Mouse (Mus musculus) olfactory bulb, adult 2 months (tissue): Measurements from ENCODE around the gene Gm45716.

Experiments
- CTCF ChIP-seq: fragments of 200-500 bp; IDR thresholded peaks from 2 replicates; pipeline ENCODE4 v1.5.1; 2012; ENCODE audit warnings: low read depth, mild to moderate bottlenecking, low read length, moderate library complexity; ENCODE audit not compliant: insufficient read depth
- POLR2A ChIP-seq: fragments of 200-500 bp; IDR thresholded peaks from 2 replicates; pipeline ENCODE4 v1.6.1; 2012; ENCODE audit warnings: mild to moderate bottlenecking, low read depth, low read length, moderate library complexity; ENCODE audit not compliant: insufficient read depth

DNA sequence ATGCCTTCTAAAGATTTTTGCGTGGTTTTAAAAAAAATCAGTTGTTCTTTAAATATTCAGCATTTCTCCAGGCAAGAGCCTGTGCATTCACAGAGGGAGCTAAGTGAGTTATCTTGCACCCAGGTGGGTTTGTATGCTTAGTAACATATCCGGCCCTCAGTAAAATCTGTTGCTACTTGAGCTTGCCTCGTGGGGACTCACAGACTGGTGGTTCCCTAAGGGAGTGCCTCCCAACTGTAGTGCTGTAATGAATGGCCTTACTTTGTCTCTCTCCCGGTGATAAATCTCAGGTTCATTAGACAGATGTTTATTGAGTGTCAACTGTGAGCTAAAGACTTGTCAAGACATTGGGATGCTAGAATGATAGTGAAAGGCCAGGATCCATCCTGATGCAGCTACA is 97.1 kb downstream of the Gm45716 start:
- TF ChIP-seq CTCF = no peak
- no peak for TF ChIP-seq POLR2A
